Mouse (Mus musculus) stomach, postnatal 0 days (tissue): ENCODE data around the gene Cryba4.

Source experiments
- CTCF ChIP-seq: IDR thresholded peaks from 2 replicates; pipeline ENCODE4 v1.5.1; 2016; ENCODE audit warnings: antibody characterized with exemption, low read depth, mild to moderate bottlenecking, moderate library complexity
- EP300 ChIP-seq: optimal IDR thresholded peaks from 2 replicates; pipeline ENCODE3; 2016; ENCODE audit warnings: antibody characterized with exemption

DNA sequence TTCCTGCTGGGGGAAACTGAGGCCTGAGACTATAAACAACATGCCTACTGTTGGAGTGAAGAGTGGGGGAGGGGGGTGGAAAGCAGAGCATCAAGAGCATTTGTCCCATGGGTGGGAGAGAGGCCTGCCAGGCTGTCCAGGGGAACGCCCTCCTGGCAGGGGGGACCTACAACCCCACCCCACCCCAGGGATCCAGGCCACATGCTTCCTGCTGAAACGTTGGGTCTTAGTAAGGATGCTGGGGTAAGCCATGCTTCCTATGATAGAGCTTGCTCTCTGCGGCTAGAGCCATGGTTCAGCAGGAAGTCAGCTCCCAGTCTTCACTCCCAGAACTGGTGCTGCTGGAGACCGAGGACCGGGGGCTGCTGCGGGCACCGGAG, 31.9 kb upstream of the Cryba4 start:
- no peak for TF ChIP-seq CTCF
- no peak for TF ChIP-seq EP300
